Mouse (Mus musculus): ENCODE data around the gene Fpr3.
"Not testable (repeated sequence)": the region's sequence is repeated elsewhere in the genome, so short reads cannot be mapped to it uniquely, and the experiment has no call there.

Fpr3 gene

GRCm38 (mm10) chr17:17882672-17883071 is 5.0 kb upstream of the Fpr3 start:
- DNase-seq (ENCODE audit: low spot score in 2 of 2): no peak

- no peak for DNase-seq (ENCODE audit: low spot score in 2 of 2)
These were observed 3.8 kb upstream of the Fpr3 start, which contains the start of gene Fpr1 for GRCm38 (mm10) chr17:17883840-17884239. Fpr1 (minus strand) TSS chr17:17883940.

- no peak for DNase-seq (ENCODE audit: low spot score in 2 of 2)
These were observed 2.2 kb downstream of the Fpr3 start for GRCm38 (mm10) chr17:17889732-17890425.

- DNase-seq (ENCODE audit: low spot score in 2 of 2): peak in 1 of 2 experiments; percentile 17
These were observed 8.4 kb downstream of the Fpr3 start for GRCm38 (mm10) chr17:17896039-17896438.

- no peak for DNase-seq (ENCODE audit: low spot score in 2 of 2)
These were observed 11.6 kb downstream of the Fpr3 start for GRCm38 (mm10) chr17:17899268-17899667.

GRCm38 (mm10) chr17:17900768-17901167 is 13.1 kb downstream of the Fpr3 start:
- DNase-seq (ENCODE audit: low spot score in 2 of 2): no peak

GRCm38 (mm10) chr17:17909636-17910421 is 22.2 kb downstream of the Fpr3 start:
- peak; percentile 81 to 85 for DNase-seq (ENCODE audit: low spot score in 2 of 2)

- not testable (repeated sequence) for DNase-seq (ENCODE audit: low spot score in 2 of 2)
These were observed 25.0 kb downstream of the Fpr3 start for GRCm38 (mm10) chr17:17912618-17913017.

- DNase-seq (ENCODE audit: low spot score in 2 of 2): no peak
These were observed 29.7 kb downstream of the Fpr3 start for GRCm38 (mm10) chr17:17917376-17917775.

- no peak for DNase-seq (ENCODE audit: low spot score in 2 of 2)
These were observed 30.1 kb downstream of the Fpr3 start for GRCm38 (mm10) chr17:17917782-17918181.

GRCm38 (mm10) chr17:17973443-17973842 is 85.8 kb downstream of the Fpr3 start:
- no peak for DNase-seq (ENCODE audit: low spot score in 2 of 2)

- DNase-seq (ENCODE audit: low spot score in 2 of 2): not testable (repeated sequence)
These were observed 93.6 kb downstream of the Fpr3 start for GRCm38 (mm10) chr17:17981232-17981631.

- no peak for DNase-seq (ENCODE audit: low spot score in 2 of 2)
These were observed 117.1 kb downstream of the Fpr3 start for GRCm38 (mm10) chr17:18004752-18005151.

All from urinary bladder, postnatal 36 days (tissue).